Mouse (Mus musculus) lung, postnatal 4 days (tissue): ENCODE measurements at regions not wholly inside any gene's neighbourhood (a gene's known extent, or its start where the extent isn't known, plus 50 kb on each side); places are given as distances from the start of the nearest gene placed in this dataset.

Experiments used
- DNase-seq, 2 experiments: peaks; one replicate each; pipeline ENCODE4 v3.0.0; 2021

DNA sequence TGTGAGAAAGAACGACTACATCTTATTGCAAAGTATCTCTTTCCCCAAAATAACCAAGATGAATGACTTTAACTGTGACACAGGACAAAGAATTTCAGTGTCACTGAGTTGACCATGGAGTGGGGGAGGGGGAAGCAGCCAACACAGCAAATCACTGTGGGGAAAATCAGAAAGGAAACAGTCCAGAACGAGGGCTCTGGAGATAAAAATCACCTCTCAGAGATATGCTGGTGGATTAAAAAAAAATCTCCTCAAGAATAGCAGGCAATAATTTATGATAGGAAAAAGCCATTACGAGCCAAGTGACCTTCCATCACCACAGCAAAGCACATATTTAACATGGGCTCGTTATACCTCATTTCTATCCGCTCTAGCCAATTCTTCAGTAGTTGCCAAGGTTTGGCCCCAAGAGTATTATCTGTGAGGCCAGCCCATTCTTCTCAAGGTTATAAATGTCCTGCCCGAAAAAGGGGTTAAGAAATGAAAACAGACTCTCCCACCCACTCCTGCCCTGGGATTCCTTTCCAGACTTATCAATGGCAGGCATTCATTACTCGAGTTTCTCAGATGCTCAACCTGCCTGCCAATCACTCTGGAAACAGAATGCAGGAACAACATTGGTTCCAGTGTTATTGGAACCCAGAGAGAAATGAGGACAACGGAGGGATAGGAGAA is 181.6 kb upstream of the Clint1 start:
- DNase-seq = no peak

DNA sequence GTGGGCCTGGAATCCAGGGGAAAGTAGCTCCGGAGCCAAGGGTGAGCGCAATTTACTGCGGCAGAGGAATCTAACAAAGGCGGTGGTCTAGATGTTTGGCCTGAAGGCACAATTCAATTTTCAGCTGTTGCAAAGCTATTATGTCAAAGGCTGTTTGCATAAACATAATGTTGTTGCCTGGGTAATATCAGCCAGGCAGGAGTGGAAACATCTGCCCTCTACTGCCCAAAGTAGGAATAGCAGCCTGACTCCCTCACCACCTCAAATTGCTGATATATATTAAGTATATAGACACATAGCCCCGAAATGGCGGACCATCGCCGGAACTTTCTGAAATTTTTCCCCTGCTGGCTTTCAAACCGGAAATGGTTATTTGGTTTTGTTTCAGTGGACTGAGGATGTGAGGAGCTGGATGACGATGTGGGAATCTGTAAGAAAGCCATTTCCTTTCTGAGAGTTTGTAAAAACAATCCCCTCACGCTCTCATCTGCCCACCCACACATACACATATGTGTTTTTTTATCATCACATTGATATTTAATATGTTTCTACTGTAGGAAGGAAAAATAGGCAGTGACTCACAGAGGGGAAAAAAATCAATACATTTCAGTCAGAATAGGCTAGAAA is 173.1 kb upstream of the Clint1 start:
- peak; percentile 69 to 80 for DNase-seq

DNA sequence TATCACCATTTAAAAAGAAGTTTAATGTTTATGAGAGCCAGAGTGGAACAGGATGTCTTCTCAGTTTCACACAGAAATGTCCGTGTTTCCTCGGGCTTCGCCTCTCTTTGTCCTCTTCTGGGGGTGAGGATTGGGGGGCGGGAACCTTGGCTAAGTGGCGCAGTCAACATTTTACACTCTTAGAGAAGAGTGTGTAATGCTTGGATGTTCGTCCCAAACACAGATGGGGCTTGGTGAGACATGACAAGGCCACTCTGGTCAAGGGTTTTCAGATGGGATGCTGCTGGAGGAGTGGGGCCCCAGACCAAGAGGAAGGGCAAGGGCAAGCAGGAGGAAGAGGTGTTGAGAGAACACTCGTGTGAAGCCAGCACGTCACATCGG is 172.6 kb upstream of the Clint1 start:
- DNase-seq = peak; percentile 9 to 37

DNA sequence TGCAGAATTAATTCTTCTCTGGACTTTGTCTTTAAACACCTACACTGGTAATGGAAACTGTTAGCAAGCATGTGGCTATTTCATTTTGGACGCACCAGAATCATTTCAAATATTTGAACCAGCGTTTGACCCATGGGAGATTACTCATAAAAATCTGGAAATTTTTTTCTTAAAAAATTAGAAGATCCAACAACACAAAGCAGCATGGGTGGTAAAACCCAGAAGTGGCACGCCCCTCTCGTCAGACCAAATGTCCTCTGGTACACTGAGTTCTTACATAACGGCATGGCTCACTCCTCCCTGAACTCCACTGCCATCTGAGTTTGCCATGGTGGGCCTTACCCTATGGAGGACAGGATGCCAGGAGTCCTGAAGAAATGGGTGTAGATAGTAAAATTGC is 166.3 kb upstream of the Clint1 start:
- DNase-seq = no peak

DNA sequence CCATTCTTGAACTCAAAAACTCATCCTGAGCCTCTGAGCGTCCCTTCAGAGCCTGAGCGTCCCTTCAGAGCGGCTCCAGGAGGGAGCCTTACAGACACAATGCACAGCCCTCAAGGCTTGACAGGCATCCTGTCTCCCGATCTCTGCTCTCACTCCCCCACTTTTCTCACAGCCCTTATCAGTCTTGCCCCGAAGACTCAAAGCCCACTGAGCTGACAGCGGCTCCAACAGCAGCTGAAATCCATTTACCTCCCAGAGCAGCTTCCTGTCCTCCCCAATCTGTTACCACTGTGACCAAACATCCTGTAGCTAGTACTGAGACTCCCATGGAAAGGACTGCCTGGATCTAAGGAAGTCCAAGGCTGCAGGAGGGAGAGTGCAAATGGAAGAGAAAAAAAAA is 158.6 kb upstream of the Clint1 start:
- peak in 1 of 2 experiments; percentile 24 for DNase-seq

DNA sequence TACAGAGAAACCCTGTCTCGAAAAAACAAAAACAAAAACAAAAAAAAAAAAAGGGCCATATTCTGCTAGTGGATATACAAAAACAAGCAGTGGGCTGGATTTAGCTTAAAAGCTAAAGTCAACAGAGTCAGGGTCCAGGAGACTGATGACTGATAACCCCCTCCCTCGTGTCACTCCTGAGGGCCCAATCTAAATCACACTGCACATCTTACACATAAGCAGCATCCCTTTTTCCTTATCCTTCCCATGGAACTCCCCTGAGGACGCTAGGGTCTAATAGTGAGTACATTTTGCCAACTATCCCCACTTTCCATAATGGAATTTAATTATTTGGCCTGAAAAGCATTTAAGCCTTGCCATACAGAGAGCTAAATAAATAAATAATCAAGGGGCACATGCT is 150.3 kb upstream of the Clint1 start:
- no peak for DNase-seq

DNA sequence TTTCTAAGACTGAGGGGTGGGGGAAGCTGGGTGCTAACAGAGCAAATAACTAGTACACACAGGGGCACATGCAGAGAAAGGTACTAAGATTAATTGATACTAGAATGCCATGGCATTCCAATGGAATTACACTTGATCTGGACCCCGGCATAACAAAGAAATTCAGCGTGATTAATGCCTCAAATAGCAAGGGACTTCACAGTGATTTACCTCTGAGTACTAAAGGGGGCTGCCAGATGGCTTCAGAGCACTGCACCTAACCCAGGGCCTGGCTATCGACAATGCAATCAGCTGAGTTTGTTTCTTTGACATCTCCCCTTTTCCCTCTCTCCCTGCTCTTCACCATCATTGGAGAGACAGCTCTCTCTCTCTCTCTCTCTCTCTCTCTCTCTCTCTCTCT is 148.9 kb upstream of the Clint1 start:
- DNase-seq = no peak

DNA sequence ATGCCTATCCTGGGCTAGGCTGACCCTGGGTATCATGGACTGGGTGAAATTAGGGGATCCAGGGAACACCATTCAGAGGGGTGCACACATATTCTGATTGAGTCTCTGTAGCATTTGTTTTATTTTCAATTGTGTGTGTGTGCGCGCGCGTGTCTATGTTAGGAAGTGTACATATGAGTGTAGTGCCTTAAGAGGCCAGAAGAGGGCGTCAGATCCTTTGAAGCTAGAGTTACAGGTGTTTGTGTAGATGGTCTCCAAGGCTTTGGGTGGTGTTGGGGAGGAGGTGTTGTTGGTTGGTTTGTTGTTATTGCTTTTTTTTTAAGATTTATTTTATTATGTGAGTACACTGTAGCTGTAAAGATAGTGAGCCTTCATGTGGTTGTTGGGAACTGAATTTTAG is 147.4 kb upstream of the Clint1 start:
- no peak for DNase-seq

DNA sequence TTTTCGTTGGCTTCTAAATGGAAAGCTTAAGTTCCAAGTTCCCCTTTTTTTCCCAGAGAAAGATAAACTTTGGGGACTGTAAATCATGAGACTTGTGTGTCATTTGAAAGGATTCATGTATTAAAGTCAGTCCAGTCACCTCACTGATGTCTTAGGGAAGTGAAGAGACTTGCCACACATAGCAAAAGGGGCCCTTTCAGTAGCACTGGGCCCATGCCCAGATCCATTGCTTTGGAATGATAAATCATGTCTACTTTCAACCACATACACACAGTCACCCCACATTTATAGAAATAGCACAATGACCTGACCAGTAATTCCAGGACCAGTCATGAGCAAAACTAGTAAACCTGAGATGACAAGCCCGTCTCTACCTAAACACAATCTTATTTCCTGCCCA is 133.2 kb upstream of the Clint1 start:
- DNase-seq = no peak

DNA sequence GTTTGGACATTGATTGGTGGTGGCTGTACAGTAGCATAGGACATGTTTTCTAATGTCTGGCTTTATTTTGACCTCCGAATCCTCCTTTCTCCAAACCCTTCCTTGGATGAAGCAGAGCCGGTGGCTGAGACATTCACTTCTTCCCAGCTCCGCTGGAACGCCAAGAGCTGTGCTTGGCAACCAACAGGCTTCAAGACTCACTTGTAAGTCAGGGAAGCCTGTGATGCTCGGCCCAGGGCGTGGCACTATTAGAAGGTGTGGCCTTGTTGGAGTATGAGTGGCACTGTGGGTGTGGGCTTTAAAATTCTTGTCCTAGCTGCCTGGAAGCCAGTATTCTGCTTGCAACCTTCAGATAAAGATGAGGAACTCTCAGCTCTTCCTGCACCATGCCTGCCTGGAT is 132.0 kb upstream of the Clint1 start:
- DNase-seq = no peak

DNA sequence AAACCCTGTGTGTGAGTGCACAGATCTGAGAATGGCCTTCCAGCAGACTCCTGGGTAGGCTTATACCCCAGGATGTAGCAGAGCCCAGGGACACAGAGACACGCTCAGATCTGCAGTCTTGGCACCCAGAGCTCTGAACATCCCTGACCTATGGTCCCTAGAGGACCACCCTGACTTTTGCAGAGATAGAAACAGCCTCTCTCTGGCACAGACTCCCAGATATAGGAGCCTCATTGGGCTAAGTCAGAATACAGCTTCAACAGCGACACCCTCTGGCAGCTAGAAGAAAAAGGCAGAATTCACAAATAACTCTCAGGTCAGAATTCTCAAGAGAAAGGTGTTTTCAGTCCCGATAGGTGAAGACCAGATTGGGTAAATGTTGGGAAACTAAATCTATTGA is 115.3 kb upstream of the Clint1 start:
- DNase-seq = peak in 1 of 2 experiments; percentile 7

DNA sequence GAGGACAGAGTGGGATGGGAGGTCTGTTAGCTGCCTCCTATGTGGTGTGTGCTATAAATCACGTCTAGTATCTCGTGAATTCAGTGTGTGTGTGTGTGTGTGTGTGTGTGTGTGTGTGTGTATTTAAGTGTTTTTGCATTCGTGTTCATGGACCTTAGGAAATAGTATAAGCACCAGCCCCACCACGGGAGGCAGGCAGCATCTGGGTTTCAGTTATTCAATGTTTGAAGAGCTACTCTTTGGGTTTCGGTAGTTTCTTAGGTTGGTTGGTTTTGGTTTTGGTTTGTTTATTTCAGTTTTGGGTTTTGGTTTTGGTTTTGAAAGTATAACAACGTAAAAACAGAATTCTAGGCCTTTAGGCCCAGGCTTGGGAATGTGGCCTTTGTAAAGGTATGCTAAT is 113.5 kb upstream of the Clint1 start:
- DNase-seq = no peak

DNA sequence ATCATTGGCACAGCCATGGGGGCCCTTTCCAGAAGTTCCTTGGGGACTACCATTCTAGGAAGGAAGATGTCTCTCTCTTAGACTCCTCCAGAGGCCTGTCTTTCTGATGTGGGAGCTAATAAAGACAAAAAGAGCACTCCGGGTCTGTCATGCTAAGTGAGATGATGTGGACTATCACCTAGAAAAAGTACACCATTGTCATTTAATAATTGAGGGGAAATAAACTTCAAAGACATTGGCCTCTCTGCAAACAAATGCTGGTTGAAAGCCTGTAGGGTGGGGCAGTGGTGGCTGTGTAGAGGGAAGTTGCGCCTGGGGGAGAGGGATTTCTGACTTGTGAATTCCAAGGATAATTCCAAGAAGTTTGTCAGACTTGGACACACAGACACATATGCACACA is 105.9 kb upstream of the Clint1 start:
- DNase-seq = no peak

DNA sequence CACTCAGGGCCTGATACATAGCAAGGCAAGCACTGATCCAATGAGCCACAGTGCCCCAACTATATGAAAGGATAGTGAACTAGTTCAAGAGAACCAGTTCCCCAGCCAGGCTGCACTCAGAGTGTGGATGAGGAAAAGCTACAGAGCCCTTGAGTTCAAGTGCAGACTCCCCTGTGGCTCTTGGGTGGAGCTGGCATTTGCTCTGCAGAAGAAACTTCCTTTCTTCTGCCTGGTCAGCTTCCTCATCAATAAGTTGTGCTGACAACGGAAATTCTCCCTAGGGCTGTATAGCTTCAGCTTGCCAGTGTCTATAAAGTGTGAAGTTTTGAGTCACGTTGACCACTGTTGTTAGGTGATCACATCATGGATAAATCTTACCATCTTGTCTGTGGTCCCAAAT is 101.6 kb upstream of the Clint1 start:
- no peak for DNase-seq

DNA sequence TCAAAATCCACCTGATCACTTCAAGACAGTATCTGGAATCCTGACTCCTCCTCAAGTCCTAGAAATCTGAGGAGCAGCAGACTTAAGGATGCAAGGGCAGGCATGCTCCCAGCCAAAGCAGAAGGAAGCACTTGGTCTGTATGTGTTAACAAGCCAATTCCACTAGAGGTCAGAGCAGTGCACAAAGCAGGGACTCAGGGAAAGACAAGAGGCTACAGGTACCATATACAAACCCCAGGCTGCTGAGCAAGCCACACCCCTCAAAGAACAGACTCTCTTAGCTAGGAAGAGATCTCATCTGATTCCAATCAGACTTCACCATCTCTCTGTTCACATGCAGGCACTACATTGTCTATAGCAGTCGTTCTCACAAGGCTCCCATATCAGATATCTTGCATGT is 99.6 kb upstream of the Clint1 start:
- peak in 1 of 2 experiments; percentile 30 for DNase-seq

DNA sequence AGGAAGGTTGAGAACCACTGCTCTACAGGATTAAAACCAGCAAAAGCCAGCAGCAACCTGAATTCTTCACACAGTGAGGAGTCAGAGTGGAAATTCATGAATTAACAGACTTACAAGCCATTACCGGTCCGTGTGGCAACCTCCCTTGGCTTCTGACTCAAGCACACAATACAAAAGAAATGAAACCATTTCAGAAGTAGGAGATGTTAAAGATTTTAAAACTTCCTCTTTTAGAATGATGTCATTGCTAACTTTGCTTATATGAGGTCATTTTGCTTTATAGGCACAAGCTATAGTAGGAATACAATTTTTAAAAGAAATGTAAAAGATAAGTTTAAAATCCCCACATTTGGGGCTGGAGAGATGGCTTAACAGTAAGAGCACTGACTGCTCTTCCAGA is 99.1 kb upstream of the Clint1 start:
- no peak for DNase-seq

DNA sequence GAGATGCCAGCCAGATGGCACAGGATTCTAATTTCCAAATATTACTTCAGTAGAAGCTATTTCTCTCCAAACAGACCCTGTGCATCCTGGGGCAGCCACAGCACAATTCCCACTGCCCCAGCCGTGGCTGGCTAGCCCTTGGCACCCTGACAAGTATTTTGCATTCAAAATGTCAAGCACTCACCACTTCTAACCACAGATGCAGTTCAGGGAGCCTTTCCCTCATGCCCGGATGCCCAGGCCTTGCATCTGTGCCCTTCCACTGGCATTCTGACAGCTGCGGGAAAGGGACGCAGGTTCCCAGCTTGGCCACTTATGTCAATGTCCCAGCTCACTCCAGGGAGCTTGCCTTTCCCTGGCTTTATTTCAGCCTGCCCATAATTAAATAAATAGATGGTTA is 84.8 kb upstream of the Clint1 start:
- no peak for DNase-seq

DNA sequence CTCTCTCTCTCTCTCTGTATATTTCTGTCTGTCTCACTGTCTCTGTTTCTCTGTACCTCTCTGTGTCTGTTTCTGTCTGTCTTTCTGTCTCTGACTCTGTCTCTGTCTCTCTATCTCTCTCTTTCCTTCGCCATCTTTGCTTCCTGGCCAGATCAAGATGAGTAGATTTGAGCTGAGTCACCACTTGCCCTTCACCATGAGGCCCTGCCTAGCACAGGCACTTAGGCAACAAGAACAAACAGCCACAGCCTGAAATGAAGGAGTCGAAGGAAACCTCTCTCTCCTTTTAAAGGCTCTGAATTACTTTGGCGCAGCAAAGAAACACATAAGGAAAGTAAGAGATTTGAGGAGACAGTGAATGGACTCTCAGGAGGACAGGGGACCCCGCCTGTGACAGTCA is 69.4 kb upstream of the Clint1 start:
- DNase-seq = no peak

DNA sequence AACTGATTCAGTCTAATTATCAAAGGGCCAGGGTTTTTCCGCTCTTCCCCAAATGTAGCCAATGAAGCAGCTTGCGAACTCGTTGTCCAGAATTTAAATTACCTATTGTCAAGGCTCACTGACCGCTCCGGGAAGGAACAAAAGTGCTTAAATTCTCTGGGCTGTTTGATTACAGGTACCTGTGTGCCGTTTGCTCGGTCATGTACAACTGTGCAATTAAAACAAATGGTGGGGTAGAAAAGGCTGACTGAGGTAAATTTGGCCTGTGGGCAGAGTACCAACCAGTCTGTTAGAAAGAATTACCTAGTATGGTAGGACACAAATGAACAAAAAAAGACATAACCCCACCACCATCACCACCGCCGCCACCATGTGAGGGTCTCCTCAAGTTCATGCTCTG is 66.0 kb upstream of the Clint1 start:
- DNase-seq = no peak

DNA sequence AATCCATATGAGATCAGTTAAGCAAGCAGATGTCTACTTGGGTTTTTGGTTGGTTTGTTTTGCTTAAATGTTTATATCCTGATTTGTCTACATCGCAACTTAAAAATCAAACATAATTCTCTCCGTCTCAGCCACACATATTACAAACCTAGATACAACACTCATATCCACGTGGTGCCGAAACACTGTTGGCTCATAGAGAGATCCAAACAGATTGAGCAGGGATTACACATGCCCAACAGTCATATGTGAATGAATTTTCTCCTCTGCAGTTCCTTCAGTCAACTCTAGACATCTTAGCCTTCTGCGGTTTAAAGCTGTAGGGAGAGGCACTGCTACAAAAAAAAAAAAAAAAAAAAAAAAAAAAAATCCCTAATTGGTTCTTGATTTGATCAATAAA is 64.4 kb upstream of the Clint1 start:
- DNase-seq = no peak

DNA sequence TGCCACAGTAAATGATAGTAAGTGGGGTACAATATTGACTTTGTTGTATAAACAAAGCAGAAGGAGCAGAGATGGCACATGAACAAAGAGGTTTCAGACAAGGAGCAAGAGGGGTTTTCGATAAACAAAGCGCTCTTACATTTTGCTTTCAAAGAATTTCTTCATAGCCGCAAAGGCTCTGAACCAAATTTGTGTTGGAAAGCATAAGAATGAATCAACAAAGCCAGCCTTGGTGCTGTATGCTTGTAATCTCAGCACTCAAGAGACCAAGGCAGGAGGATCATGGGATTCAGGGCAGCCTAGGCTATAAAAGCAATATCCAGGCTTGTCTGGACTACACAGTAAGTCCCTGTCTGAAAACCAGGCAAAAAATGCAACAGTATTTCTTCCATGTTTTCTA is 62.0 kb upstream of the Clint1 start:
- no peak for DNase-seq

DNA sequence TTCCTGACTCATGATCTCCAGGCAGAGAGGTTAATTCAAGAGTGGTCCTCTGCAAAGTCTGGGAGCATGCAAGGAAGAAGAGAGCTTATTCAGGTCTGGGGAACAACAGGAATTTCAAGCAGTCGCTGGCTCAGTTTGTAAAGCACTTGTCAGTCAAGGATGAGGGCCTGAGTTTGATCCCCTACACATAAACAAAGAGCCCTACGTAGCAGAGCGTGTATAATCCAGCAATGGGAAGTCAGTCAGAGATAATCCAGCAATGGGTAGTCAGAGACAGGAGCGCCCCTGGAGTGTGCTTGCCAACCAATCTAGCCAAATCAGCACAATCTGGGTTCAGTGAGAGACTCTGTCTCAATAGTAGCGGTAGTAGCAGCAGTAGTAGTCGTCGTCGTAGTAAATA is 61.3 kb upstream of the Clint1 start:
- no peak for DNase-seq

DNA sequence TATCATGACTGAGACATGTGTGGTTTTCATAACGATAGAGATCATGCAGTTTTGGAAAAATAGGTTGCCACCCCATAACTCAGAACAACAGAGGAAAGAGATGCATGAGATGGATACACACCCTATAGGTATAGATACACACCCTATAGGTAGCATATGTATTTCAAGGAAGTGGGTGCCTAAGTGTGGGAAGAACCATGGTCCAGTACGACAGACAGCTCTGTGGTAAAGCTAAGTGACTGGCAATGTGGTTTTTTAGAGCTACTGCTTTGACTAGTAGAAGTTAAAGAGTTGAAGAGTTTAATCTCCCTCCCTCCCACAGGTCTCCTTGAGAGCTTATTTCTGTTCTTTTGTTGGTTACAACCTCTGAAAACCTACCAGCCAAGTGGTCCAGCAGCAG is 60.2 kb upstream of the Clint1 start:
- no peak for DNase-seq

DNA sequence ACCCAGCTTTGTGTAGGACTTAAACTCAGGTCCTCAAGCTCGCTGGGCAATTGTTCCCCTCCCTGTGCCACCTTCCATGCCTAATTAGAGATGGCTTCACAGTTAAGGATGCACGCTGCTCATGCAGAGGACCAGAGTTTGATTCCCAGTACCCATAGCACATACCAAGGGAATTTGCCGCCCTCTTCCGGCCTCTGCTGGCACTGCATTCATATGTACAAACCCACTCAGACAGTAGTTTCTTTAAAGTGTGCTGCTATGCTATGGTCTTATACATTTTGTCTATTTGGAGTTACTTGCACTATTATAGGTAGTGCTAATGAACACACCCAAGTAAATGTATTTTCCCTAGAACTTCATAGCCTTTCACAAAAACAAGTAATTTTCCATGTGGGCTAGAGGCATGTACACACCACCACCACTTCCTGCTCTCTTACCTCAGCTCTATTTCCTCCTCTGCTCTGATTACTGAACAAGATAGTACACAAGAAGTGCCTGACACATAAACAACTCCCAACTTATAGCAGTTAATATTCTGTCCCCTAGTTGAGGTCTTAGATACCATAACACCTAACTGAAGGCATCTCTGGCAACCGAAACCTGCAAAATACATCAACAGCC is 57.4 kb upstream of the Clint1 start:
- no peak for DNase-seq

DNA sequence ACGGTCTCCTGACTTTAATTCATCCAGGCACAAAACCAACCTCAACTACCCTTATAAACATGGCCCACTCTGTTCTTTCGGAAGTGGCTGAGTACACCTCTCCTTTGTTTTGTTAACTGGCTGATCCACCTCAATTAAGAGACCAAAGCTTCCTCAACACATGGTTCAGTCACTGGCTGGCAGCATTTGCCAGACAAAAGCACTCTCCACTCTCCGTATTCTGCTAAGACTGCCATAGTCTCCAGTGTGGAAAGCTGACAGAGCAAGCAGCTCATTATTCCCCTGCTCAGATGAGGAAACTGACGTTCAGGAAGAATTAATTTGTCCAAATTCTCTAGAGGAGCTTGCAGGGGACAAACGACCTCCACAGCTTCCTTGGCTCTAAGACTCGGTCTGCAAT is 56.5 kb upstream of the Clint1 start:
- no peak for DNase-seq
